Mouse (Mus musculus): ENCODE measurements at regions not wholly inside any gene's neighbourhood (a gene's known extent, or its start where the extent isn't known, plus 50 kb on each side); places are given as distances from the start of the nearest gene placed in this dataset.

GRCm38 (mm10) chr6:50053086-50053485 is 57.0 kb upstream of the Mpp6 start:
- no peak for DNase-seq (ENCODE audit: low spot score in 2 of 2)

- DNase-seq (ENCODE audit: low spot score in 2 of 2): no peak
Observed at GRCm38 (mm10) chr6:50054233-50054632, 55.8 kb upstream of the Mpp6 start.

GRCm38 (mm10) chr6:50058596-50058995 is 51.4 kb upstream of the Mpp6 start:
- no peak for DNase-seq (ENCODE audit: low spot score in 2 of 2)

GRCm38 (mm10) chr6:50059917-50060316 is 50.1 kb upstream of the Mpp6 start:
- no peak for DNase-seq (ENCODE audit: low spot score in 2 of 2)
